Mouse (Mus musculus) liver (tissue): ENCODE results near the gene Olfr512.

Experiments
- DNase-seq: peaks from one replicate; pipeline ENCODE4 v3.0.0-alpha.2; 2020; ENCODE audit warnings: mixed read lengths

Olfr512 gene

DNA sequence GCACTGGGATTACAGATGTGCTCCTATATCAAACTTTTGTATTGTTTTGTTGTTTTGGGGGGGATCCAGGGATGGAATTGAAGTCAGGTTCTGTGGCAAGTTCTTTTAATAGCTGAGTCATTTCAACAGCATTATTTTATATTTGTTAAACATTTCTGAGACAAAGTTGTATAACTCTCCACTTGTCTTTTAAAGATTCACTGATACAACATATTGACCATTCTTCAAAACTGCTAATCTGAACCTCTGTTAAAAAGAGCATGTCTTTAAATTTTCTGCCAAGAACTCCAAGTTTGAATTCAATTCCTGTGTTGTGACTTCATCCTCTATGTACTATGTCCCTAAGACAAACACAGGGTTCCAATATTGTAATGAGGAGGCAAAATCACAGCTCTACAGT, at the start of gene Olfr512:
Gene Olfr512 (plus strand): TSS at position 301 of the 400 bp plus-strand sequence.
- no peak for DNase-seq

DNA sequence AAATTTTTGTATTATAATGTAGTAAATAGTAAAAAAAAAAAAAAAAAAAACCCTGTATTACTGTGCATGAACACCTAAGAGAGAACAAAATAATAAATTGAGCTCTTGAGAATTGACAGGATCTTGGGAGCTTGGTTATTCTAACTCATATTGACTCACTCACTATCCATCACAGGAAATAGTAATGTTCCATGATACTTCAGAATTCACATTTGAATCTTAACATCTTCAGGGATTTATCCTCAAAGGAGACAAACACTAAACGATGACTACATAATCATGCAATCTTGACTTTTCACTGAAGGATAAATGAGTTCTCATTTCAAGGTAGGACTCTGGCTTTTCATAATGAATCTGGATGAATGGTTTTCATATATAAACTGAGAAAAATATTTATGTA, 47.0 kb upstream of the Olfr512 start, which contains the start of gene Olfr510:
Gene Olfr510 (plus strand): TSS at position 301 of the 400 bp plus-strand sequence.
- DNase-seq, result no peak

DNA sequence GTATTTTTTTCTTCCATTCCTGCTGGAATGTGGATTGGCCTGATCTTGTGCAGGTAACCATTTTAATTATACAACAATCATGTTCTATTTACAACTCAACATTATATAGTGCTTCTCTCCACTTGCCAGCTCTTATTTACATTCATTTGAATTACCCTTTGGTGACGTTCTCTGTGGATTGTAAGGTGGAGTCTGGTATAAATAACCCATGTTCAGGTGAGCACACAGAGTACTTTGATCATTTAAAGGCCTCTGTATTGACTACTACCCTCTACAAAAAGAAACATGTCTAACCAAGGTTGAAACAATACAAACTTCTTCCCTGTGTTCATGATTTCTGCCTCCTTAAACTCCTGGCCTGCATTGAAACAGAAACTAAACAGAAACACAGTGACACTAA, 42.1 kb upstream of the Olfr512 start:
- no peak for DNase-seq

DNA sequence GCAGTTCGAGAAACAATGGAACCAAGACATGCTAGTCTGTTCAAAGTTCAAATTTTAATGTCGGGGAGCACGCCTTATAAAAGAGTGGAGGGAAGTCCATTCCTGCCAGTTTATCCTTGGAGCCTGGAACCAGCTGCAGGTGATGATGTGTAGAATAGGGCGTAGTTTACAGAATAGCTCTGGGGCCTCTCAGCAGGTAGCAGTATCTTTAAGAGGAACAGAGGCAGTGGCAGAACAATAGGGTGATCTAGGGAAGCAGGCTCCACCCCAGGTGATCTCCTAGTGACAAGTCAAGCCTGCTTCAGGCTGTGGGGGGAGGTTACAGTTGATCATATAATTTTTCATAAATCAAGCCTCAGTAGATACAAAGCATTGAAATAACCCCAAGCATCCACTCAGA, 34.2 kb upstream of the Olfr512 start:
- DNase-seq, result no peak

DNA sequence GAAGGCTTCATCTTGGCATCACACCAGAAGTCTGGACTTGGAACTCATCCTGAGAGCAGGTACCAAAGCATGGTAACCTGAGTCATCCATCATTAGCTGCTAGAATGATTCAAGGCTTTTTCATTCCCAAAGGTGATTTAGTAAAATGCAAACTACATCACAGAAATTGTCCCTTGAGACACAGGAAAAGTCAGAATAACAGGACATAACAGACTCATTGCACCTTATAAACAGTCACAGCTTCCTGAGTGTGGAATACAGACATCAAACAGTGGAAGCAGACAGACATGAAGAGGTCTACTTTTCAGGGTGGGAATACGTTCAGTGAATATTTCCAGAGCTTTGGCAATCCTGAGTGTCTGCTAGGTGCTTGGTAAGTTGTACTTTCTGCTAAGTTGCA, 37.6 kb downstream of the Olfr512 start, which contains the start of gene Olfr513:
Gene Olfr513 (plus strand): TSS at position 301 of the 400 bp plus-strand sequence.
- DNase-seq, result no peak

DNA sequence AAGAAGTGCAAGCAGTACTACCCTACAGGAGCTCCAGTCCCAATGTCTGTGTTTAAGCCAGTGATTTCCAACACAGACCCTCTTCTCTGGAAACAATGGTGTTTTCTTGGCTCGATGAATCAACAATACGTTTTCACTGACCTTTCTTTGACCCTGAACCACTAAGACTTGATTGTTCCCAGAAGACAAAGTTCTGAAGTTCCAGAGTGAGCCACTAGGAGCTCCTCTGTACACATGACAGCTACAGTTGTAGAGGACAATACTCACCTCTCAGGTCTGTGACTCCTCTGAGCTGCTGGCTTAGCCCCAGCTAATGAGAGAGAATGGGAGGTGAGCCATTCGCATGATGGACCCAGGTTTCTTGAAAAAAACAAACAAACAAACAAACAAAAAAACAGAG, 47.3 kb downstream of the Olfr512 start:
- DNase-seq, result no peak
